18 mouse cellular contexts compared by ENCODE assay signal in the genomic region with DNA sequence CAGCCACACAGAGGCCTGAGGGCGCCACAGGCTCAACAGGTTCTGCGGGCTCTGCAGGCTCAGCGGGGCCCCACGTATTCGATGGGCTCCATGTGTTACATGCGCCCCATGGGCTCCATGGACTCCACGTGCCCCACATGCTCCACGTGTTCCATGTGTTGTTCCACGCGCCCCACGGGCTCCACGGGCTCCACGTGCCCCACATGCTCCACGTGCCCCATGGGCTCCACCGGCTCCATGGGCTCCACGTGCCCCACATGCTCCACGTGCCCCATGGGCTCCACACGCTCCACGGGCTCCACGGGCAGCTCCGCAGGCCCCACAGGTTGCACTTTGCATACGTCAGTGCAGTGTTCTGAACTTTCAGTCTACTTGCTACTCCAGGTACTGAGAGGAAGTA.
"Had no signal": no experiment of that assay in that cellular context is flagged by ENCODE, and none has a peak within 500 bp of the region (broad histone marks: within the 10 kb centered on the region; RNA-seq: fewer than 3 reads in every experiment).

No protein-coding gene starts in this region.

- H3K36me3 ChIP-seq: midbrain, embryonic 10.5 days; midbrain, embryonic 12.5 days; neural tube, embryonic 13.5 days; neural tube, embryonic 15.5 days had no signal

- H3K4me2 ChIP-seq: lung, embryonic 14.5 days; midbrain, embryonic 12.5 days; neural tube, embryonic 13.5 days; neural tube, embryonic 15.5 days had no signal

- H3K4me3 ChIP-seq: midbrain, embryonic 10.5 days; midbrain, embryonic 12.5 days; myocyte; neural tube, embryonic 13.5 days; neural tube, embryonic 15.5 days had no signal

- H3K9me3 ChIP-seq: midbrain, embryonic 10.5 days; midbrain, embryonic 12.5 days; neural tube, embryonic 13.5 days; neural tube, embryonic 15.5 days had no signal

- H3K9ac ChIP-seq: lung, embryonic 14.5 days; midbrain, embryonic 12.5 days; neural tube, embryonic 13.5 days; neural tube, embryonic 15.5 days had no signal

- DNase-seq: lung, embryonic 14.5 days; lung, postnatal 10 days; lung, postnatal 4 days; midbrain, embryonic 14.5 days; retina, postnatal 1 day; right cerebral cortex, adult 18-20 months; right cerebral cortex, postnatal 25 days; right cerebral cortex, postnatal 4 days; spleen, adult 18-20 months; thymus, adult 18-20 months; thymus, postnatal 14 days; thymus, postnatal 36 days had no signal

- ATAC-seq: midbrain, embryonic 16.5 days had no signal

- H3K27ac ChIP-seq: midbrain, embryonic 10.5 days; midbrain, embryonic 12.5 days; neural tube, embryonic 13.5 days; neural tube, embryonic 15.5 days had no signal

- H3K4me1 ChIP-seq: midbrain, embryonic 10.5 days; midbrain, embryonic 12.5 days; neural tube, embryonic 13.5 days; neural tube, embryonic 15.5 days had no signal

- H3K27me3 ChIP-seq: midbrain, embryonic 12.5 days; neural tube, embryonic 13.5 days; neural tube, embryonic 15.5 days had no signal
